ENCODE assay signal across 7 mouse cellular contexts in genomic region chr14:30541541-30541940, GRCm38 (mm10). TPM values are rescaled to one million over a fixed set of nuclear protein-coding genes. Genes with fewer than 3 reads are reported as not detected.
DNase-seq lines count a peak whose midpoint lies in the region; ATAC-seq and TF ChIP-seq lines count a peak whose summit lies in the region.

No protein-coding gene starts in this region.

- ATAC-seq in neural tube, embryonic 13.5 days (ENCODE audit: low read depth): peak; percentile 72; the same call in 1 of the 2 replicates

- no peaks in the 10 kb centered on the region for H3K36me3 ChIP-seq in neural tube, embryonic 13.5 days
- no peaks in the 10 kb centered on the region for H3K36me3 ChIP-seq in testis, adult 2 months (ENCODE audit: control insufficient read depth, insufficient read depth, low read length)

- peaks cover 5% of the 10 kb centered on the region; the same call in 1 of the 2 replicates for H3K4me1 ChIP-seq in neural tube, embryonic 13.5 days (replicated peaks)
- no peaks in the 10 kb centered on the region for H3K4me1 ChIP-seq in testis, adult 2 months (ENCODE audit: control insufficient read depth, insufficient read depth, low read length)

- no peak overlapping the region for H3K4me2 ChIP-seq in neural tube, embryonic 13.5 days

- H3K27ac ChIP-seq in neural tube, embryonic 13.5 days (replicated peaks): peak overlapping the region; percentile 23; the same call in 1 of the 2 replicates
- peak overlapping the region; percentile 53; the same call in 1 of the 2 replicates for H3K27ac ChIP-seq in testis, adult 2 months (ENCODE audit: control insufficient read depth, insufficient read depth, low read depth, low read length)

- H3K4me3 ChIP-seq in neural tube, embryonic 13.5 days: no peak overlapping the region
- no peak overlapping the region for H3K4me3 ChIP-seq in testis, adult 2 months (ENCODE audit: control insufficient read depth, low read depth, low read length)

- WGBS in neural tube, embryonic 13.5 days: 58% methylated on average over 10 of the region's 10 CpGs

- no peak overlapping the region for H3K9ac ChIP-seq in neural tube, embryonic 13.5 days

- DNase-seq in neural tube, embryonic 10.5 days (ENCODE audit: extremely low spot score, low spot score): no peak
- peak; percentile 71 to 72 for DNase-seq in cerebellum, postnatal 14 days
- DNase-seq in heart, postnatal 36 days: peak; percentile 66 to 68
- DNase-seq in left cerebral cortex, adult 8-10 months (ENCODE audit: low spot score in 2 of 2): peak; percentile 40 to 75
- DNase-seq in thymus, postnatal 10 days (ENCODE audit: low spot score in 2 of 2): no peak

- H3K9me3 ChIP-seq in neural tube, embryonic 13.5 days: no peaks in the 10 kb centered on the region

- H3K27me3 ChIP-seq in neural tube, embryonic 13.5 days: no peaks in the 10 kb centered on the region
- H3K27me3 ChIP-seq in testis, adult 2 months (ENCODE audit: control insufficient read depth, insufficient read depth, low read length): no peaks in the 10 kb centered on the region

- TF ChIP-seq POLR2A in testis, adult 2 months (IDR thresholded peaks at IDR 0.05; ENCODE audit: control insufficient read depth, low read depth, low read length): no peak

- intact Hi-C loops in heart, postnatal 36 days (cut with DNase I): no loop called here

- no peak for TF ChIP-seq CTCF in testis, adult 2 months (IDR thresholded peaks at IDR 0.05; ENCODE audit: control insufficient read depth, insufficient read depth, insufficient replicate concordance, low read depth, low read length)

RNA-seq across cellular contexts. Expression of gene Tkt, which starts 6.6 kb away (rescaled TPM):
- polyA plus RNA-seq in neural tube, embryonic 13.5 days (2015; fragmentation: Nextera tagmentation; extraction: Ambion mirVana): 197 and 213 TPM in 2 replicates
- total RNA-seq in heart, postnatal 36 days (2021): 10 to 100 TPM; 32.9 to 50.2 TPM
- 100 to 1,000 TPM; 204 to 217 (median 208) TPM for total RNA-seq in left cerebral cortex, adult 8-10 months (2022)
- 12.4 and 15.4 TPM in 2 replicates for polyA plus RNA-seq in testis, adult 2 months (2012; rRNA removed)

RNA-seq across cellular contexts. Expression of gene Cacna1d, which starts 50.3 kb away (rescaled TPM):
- 7.0 and 7.4 TPM in 2 replicates for polyA plus RNA-seq in neural tube, embryonic 13.5 days (2015; fragmentation: Nextera tagmentation; extraction: Ambion mirVana)
- total RNA-seq in heart, postnatal 36 days (2021): 1 to 10 TPM; 2.7 to 3.5 TPM
- total RNA-seq in left cerebral cortex, adult 8-10 months (2022): 10 to 100 TPM; 45.2 to 48.8 (median 46.9) TPM
- polyA plus RNA-seq in testis, adult 2 months (2012; rRNA removed): 8.9 and 11.0 TPM in 2 replicates

Comparison
In these comparisons a context has a peak if more than half of its experiments do, and no peak if none do; other contexts are left out.
1. DNase-seq: peak in cerebellum, postnatal 14 days (2 of 2), heart, postnatal 36 days (2 of 2) and left cerebral cortex, adult 8-10 months (2 of 2); none in neural tube, embryonic 10.5 days (single experiment) and thymus, postnatal 10 days (0 of 2).
2. RNA of gene Tkt, which starts 6.6 kb away (total RNA-seq): 204 to 217 TPM in left cerebral cortex, adult 8-10 months; 32.9 to 50.2 TPM in heart, postnatal 36 days; every median in the first group is over 4 times any median in the second.
3. RNA of gene Cacna1d, which starts 50.3 kb away (total RNA-seq): 45.2 to 48.8 TPM in left cerebral cortex, adult 8-10 months; 2.7 to 3.5 TPM in heart, postnatal 36 days; every median in the first group is over 10 times any median in the second.